Mouse (Mus musculus) retina, postnatal 7 days (tissue): ENCODE measurements around the gene Rgs12.

ENCODE experiments used
- DNase-seq: peaks from one replicate; pipeline ENCODE4 v3.0.0-alpha.2; 2012; ENCODE audit warnings: low read depth, low spot score

Gene Rgs12

DNA sequence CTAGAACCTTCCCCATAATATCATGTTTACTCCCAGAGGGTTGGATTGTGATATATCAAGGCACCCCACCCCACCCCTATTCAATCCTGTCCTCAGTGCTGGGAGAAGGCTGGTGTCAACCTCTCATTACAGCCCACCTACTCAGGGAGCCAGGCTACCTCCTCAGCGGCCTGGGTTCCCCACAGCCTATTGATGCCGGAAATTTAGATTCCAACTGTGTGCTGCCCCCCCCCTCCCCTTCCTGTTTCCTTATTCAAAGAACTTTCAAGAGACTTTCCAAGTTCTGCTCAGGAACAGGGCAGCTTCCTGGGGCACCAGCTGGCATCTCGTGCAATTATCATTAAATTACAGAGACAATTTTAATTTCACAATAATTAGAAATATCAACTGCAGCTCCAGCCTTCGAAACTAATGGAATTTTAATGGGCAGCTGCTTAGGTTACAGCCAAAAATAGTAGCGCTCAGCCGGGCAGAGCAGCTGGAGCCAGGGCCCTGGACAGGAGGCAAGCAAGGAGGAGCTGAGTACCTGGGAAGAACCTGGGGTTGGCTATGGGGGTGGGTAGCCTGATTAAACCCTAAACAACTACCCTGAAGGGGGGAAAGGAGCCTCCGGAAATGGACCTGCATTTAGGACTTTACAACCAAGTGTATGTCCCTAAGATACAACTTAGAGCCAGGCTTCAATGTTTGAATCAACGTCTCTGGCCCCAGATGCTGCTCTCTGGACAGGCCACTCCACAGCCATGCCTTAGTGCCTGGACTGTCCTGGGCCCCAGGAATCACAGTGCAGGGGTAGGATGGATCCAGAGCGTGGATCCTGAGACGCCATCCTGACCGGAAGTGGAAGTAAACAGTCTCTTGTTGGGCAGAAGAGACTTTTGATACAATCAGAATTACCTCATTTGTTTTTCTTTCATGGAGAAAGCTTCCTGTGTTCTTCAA, 17.5 kb upstream of the Rgs12 start:
- DNase-seq: no peak

GRCm38 (mm10) chr5:34932458-34932806, 16.8 kb upstream of the Rgs12 start:
- DNase-seq: no peak

DNA sequence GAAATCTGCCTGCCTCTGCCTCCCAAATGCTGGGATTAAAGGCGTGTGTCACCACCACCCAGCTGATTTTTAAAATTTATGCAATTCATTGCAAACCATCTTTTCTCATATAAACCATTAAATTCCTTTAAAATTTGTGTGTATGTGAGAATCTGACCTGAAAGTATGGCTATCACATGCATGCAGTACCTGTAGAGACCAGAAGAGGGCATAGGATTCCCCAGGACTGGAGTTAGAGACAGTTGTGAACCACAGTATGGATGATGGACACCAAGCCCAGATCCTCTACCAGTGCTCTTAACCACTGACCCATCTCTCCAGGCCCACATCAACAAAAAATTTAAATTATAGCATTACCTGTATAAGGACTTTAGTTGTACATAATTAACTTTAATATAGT, 15.8 kb upstream of the Rgs12 start:
- no peak for DNase-seq

DNA sequence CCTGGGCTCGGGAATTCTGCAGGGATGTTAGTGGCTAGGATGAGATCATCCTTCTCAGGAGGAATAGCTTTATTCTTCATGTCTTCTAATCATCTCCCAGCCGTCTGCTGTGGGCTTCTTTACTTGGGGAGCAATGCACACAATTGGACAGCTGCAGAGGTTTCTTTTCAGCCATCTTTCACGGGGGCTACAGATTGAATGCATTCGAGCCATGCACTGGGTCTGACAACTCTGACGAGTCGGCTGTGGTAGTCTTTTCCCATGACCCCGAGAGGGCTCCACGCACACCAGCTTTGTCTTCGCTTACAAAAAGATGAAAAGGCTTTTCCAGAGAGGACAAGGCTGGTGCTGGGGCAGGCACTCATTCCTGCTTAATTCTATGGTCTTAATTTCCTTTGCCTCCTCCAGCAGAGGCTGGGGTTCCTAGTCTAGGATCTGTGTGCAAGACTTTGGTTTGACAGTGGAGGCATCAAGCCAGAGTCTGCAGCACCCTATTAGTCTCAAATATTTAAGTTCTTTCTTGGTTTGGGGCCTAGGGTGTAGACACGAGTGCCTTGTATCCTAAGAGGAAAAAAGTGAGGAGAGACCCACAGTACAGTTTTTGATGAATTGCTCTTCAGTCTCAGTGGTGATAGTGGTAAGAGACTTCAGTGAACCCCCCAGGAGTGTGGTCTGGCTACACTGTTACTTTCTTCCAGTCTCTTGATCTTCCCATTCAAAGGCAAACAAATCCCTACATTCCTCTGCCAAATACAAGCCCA, 7.4 kb upstream of the Rgs12 start:
- DNase-seq: no peak

DNA sequence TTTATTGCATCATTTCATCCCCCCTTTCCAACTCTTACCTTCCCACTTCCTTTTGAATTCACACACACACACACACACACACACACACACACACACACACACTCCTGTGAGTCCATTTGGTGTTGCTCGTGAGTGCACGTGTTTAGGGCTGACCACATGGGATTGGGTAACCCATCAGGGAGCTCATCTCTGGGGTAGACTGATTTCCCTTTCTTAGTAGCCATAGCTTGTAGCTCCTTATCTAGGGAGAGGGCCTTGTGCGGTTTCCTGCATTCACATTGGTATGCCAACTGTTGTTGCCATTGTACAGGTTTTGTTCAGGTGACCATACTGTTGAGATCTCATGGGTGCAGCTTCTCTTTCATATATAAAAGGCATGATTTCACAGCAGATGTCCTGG, 5.8 kb upstream of the Rgs12 start:
- no peak for DNase-seq

DNA sequence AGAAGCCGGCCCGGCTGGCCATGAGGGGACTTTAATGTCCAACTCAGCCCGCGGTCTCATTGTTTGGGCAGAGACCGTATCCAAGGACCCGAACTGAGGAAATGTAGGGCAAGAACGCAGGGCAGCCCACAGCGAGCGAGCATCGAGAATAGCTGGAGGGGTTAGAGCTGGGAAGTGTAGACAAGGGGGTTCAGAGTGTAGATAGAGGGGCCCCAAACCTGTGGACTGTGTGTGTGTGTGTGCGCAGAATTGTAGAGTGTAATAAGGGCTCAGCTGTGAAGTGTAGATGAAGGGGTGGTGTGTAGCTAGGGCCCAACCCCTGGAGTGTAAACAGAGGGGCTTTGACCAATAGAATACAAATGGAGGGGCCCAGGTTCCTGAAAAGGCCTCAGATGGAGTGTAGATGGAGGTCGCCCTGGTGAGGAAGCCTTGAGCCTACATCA, 545 bp downstream of the Rgs12 start:
- no peak for DNase-seq

DNA sequence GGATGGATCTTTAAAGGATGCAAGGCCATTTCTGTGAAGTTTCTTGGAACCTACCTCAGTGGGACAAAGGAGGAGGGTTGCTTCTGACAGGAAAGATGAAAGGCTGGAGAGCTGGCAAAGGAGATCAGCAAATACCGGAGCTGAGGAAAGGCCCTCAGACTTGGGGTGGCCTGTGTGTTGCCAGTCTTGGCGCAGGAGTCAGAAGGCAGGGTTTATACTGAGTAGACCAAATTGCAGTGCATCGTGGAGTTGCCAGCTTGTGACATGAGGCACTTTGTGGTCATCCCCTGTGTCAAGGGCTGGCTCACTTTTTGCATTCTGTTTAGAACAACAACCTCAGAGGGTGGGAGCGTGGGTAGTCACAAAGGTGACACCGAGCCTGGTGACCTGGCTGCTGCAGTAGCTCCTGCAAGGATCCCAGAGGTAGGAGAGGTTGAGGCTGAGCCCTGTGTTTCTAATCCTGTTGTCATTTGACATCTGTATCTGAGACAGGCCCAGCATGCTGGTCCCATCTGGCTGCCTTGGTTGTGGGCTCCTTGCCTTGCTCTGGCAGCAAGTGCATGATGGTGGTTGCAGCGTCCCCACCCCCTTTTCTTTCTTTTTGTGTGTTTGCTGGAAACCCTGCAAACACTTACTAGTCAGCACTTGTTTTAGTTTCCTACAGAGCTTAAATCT, 1.4 kb downstream of the Rgs12 start:
- DNase-seq: no peak

DNA sequence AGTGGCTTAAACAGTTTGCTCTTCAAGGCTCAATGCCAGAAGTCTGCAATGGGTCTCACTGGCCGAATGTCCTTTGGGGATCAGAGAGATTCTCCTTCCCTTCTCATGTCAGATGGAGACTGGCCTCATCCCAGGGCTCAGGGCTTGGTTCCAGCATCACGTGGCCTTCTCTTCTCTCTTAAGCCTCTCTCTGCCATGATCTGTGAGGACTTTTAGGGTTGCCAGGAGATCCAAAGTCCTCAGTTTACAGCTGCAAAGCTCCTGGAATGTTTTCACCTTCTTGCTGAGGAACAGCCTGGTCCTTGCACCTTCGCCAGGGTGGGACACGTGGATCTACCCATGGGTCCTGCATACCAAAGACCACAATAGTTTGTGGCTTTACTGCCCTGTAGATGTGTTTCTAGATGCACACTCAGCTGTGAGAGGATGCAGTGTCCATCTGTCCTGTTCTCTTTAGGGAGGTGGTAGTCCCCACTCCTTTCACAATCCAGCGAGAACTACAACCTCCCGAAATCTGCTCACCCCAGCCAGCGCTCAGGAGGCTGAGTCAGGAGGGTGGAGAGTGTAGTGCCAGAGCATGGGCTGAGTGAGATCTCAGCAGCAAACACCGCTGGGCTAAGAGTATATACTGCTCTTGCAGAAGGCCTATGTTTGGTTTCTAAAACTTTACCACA, 2.1 kb downstream of the Rgs12 start:
- DNase-seq: no peak

GRCm38 (mm10) chr5:34954508-34954907, 5.3 kb downstream of the Rgs12 start:
- DNase-seq: peak; percentile 28

DNA sequence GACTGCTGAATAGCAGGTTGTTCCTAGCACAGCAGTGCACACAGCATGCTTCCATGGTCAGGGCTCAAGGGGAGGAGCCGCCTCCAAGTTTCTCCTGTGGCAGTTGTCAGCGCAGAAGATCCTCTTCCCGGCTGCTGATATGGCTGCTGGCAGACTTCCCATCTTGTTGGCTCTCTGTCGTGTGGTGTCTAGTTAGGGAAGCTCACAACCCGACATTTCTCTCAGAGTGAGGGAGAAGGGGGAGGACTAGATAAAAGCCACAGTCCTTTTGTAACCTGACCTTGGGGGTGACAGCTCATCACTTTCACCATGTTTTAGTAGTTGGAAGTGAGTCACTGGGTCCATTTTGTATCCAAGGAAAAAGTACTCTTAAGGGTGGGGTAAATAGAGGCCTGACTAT, 6.4 kb downstream of the Rgs12 start:
- DNase-seq: no peak

DNA sequence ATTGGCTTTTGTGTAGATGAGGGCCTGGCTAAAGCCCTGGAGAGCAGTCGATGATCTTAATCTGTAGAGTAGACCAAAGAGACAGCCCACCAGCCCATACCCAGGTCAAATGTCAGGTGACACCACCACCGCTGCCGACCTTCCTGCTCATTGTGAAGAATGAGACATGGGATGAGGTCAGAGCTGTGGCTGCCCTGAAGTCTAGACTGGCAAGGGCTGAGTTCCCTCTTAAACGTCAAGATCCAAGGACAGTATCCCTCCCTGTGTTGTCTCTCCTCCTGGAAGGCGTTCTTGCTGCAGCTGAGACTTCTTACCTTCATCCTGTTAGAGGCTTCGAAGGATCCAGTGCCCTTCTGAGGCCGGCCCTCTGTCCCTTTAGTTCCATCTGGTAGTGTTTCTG, 6.9 kb downstream of the Rgs12 start:
- no peak for DNase-seq

DNA sequence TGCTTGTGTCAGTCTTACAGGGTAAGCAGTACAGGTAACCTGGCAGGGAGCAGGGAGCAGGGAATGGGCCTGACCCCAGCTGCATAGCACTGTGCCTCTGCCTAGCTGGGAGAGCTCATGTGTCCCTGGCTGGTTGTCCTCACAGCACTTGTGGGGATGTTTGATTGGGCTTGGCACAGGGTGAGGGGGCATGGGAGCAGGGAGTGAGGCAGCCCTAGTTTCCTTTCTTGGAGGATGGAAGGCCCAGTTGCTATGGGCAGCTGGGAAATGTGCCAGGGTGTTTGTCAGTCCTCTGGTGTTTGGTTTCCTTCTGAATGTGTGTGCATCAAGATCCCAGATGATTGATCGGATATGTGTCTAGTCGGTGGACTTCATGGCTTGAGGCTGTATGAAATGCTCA, 7.8 kb downstream of the Rgs12 start:
- DNase-seq: no peak

DNA sequence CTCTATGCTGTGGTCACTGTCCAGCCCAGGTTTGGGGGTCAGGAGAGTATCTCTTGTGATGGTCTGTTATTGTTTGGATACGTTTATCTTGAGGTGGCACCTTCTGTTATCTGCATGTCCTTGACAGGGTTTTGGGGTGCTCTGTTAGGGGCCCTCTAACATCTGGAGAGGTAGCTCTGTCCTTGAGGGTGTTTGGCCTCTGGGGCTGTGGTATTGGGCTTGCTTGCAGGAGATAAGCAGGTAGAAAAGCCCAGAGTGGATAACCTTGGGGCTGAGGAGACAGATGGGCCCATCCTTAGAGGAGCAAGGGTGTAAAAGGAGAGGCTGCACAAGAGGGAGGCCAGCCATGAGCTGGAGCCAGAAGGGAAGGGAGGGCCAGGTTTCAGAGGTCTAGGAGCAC, 10.8 kb downstream of the Rgs12 start:
- DNase-seq: no peak

GRCm38 (mm10) chr5:34965531-34965930, 16.3 kb downstream of the Rgs12 start:
- DNase-seq: no peak

GRCm38 (mm10) chr5:34968386-34968785, 19.1 kb downstream of the Rgs12 start:
- no peak for DNase-seq

- DNase-seq: no peak
These were observed 23.2 kb downstream of the Rgs12 start for GRCm38 (mm10) chr5:34972471-34972870.

DNA sequence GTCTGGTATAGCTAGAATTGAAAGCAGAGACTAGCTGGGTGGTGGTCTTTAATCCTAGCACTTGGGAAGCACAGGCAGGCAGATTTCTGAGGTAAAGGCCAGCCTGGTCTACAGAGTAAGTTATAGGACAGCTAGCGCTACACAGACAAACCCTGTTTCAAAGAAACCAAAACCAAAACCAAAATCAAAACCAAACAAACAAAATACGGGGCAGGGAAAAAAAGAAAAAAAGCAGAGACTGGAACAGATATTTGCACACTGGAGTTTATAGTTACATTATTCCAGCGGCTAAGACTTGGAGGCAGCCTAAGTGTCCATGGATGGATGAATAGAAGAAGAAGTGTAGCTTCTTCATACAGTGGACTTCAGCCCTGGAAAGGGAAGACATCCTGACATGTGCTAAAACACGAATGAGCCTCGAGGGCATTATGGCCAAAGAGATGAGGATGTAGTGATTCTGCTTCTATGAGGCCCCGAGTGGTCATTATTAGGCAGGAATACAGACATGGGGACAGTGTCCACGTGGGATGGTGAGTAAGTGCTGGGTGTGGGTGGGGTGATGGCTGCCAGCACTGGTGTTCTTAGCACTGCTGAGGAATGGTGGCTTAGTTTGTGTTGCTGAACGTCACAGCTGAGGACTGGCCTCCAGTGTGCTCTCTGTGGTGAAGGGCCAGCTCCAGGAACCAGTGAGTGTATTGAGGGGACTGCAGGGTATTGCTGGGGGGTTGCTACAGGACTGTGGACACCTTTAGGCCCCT, 24.5 kb downstream of the Rgs12 start:
- DNase-seq: no peak

DNA sequence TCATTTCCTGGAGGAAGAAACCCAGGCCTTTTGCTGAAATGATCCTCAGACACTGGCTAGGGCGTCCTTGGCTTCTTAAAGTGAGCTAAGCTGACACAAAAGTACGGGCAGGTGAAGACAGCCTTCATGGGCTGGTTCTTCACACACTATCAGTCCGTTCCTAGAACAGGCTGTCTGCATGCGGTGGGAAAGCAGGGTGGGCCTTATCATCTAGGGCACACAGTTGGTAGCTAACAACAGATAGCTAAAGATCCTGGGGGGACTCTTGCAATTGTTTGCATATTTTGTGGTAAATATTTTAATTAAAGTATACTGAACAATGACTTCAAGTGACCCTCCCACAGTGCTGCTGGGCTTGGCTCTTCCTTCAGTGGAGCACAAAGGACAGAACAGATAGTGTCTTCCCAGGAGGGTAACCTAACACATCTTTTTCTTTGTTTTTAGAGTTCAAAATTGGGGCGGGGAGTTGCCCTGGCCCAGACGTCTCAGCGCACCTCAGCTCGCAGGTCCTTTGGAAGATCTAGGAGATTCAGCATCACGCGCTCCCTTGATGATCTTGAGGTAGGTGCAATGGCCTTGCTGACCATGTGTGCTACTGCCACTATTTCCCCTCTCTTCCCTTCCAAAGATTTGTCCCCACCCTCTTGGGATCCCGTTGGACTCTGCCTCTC, 25.7 kb downstream of the Rgs12 start:
- no peak for DNase-seq

DNA sequence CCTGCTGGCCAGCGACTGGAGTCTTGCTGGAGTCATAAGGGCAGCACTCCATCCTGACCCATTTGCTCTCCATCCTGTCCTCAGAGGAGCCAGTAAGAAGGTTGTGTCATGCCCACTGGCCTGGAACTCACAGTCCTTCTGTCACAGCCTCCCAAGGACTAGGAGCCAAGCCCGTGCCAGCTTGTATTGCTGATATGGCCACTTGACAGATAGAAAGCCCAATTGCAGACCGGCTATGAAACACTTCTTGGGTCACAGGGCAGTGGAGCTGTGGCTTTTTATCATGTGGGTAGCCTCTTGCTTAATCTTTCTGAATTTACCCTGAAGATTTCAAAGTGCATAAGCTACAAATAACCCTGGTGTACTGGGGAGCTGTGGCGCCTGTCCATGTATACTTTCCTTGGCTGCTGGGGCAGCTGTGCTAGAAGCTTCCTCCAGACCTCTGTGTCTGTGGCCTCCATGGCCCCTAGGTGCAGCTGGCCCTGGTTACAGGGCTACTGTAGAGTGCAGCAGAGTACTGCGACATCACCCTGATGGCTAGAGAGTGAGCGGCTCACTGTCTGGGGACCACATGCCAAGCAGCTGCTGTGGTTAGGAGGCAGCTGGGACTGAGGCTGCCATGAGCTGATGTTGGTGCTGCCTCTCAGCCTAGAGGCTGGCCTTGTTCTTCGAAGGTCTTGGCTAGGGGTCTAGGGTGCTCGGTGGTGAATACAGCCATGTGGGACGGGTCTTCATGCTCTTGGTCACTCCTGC, 27.5 kb downstream of the Rgs12 start:
- no peak for DNase-seq

GRCm38 (mm10) chr5:34980099-34980498, 30.9 kb downstream of the Rgs12 start:
- DNase-seq: no peak
